Mouse (Mus musculus) activated CD4-positive, CD25-positive, alpha-beta regulatory T cell (primary cell): Measurements from ENCODE around the gene Atp2a2. TPM values are rescaled to one million over a fixed set of nuclear protein-coding genes. Genes with fewer than 3 reads are reported as not detected.

ENCODE experiments used
- polyA plus RNA-seq, 2 experiments: library from polyadenylated mRNA; unstranded; fragments of 100-300 nt; shearing (Covaris generic); gene quantifications; one replicate each; pipeline ENCODE4 v1.2.1; 2017

Gene Atp2a2
- 10 to 100 TPM; 59.4 to 91.0 TPM for polyA plus RNA-seq

GRCm38 (mm10) chr5:122502077-122502941 lies at the start of gene Atp2a2:
TSS of gene Atp2a2 (minus strand) at chr5:122502225.

GRCm38 (mm10) chr5:122421271-122422068 lies 80.6 kb downstream of the Atp2a2 start, which contains the start of gene Anapc7:
TSS of gene Anapc7 (plus strand) at chr5:122421693.

Other genes with a start within 250 kb of the Atp2a2 start
- 1 to 10 TPM in 1 of 2 experiments, under 1 TPM in 1; 0.75 to 2.0 TPM for gene Tctn1, start 237.8 kb downstream of the Atp2a2 start, polyA plus RNA-seq
- 10 to 100 TPM; 39.2 to 64.9 TPM for gene Pptc7, start 217.9 kb downstream of the Atp2a2 start, polyA plus RNA-seq
- 1 to 10 TPM; 3.2 to 7.6 TPM for gene Rad9b, start 148.0 kb downstream of the Atp2a2 start, polyA plus RNA-seq
- 100 to 1,000 TPM; 156 to 173 TPM for gene Vps29, start 147.9 kb downstream of the Atp2a2 start, polyA plus RNA-seq
- 10 to 100 TPM; 55.7 to 82.3 TPM for gene Gpn3, start 130.3 kb downstream of the Atp2a2 start, polyA plus RNA-seq
- gene Fam216a, start 129.9 kb downstream of the Atp2a2 start, polyA plus RNA-seq = 10 to 100 TPM; 26.3 to 29.5 TPM
- gene Arpc3, start 110.3 kb downstream of the Atp2a2 start, polyA plus RNA-seq = 100 to 1,000 TPM; 563 to 659 TPM
- gene Anapc7, start 80.5 kb downstream of the Atp2a2 start, polyA plus RNA-seq = 10 to 100 TPM; 29.9 to 32.8 TPM
- 1 to 10 TPM; 2.0 to 2.7 TPM for gene Ift81, start 112.3 kb upstream of the Atp2a2 start, polyA plus RNA-seq
- gene P2rx7, start 141.7 kb upstream of the Atp2a2 start, polyA plus RNA-seq = 10 to 100 TPM; 93.6 to 96.0 TPM
- 10 to 100 TPM; 29.1 to 44.8 TPM for gene P2rx4, start 205.3 kb upstream of the Atp2a2 start, polyA plus RNA-seq